8 mouse cellular contexts compared by ENCODE assay signal in genomic region chr6:87838551-87839197, GRCm38 (mm10). TPM values are rescaled to one million over a fixed set of nuclear protein-coding genes. Genes with fewer than 3 reads are reported as not detected.
DNase-seq lines count a peak whose midpoint lies in the region; ATAC-seq lines count a peak whose summit lies in the region.

Gene Isy1 (minus strand): TSS chr6:87838798.

- H3K4me1 ChIP-seq in hindbrain, embryonic 15.5 days (replicated peaks) = peaks cover 17% of the 10 kb centered on the region

- DNase-seq in T-cell, adult 2 months (ENCODE audit: low spot score) = peak; percentile 99
- peak; percentile 93 to 95 for DNase-seq in cerebellum, postnatal 36 days
- peak; percentile 95 to 98 for DNase-seq in frontal cortex, postnatal 36 days (ENCODE audit: low spot score in 2 of 2)
- peak; percentile 94 for DNase-seq in left cerebral cortex, adult 11 months (ENCODE audit: low spot score)
- peak; percentile 96 for DNase-seq in lung, postnatal 4 days
- DNase-seq in retina, postnatal 7 days (ENCODE audit: low read depth, low spot score) = peak; percentile 95
- DNase-seq in urinary bladder, adult 2 months (ENCODE audit: low spot score) = peak; percentile 72

- under 1% methylated on average over 46 of the region's 46 CpGs for WGBS in hindbrain, embryonic 15.5 days

- H3K9ac ChIP-seq in hindbrain, embryonic 15.5 days = peak within 1 kb of the TSS; percentile 71

- H3K4me3 ChIP-seq in hindbrain, embryonic 15.5 days = peak within 1 kb of the TSS; percentile 67

- peaks cover 33% of the 10 kb centered on the region for H3K36me3 ChIP-seq in hindbrain, embryonic 15.5 days

- peak; percentile 98 for ATAC-seq in hindbrain, embryonic 15.5 days (ENCODE audit: low FRiP score, low read depth)

- H3K4me2 ChIP-seq in hindbrain, embryonic 15.5 days = peak within 1 kb of the TSS; percentile 92

- H3K27ac ChIP-seq in hindbrain, embryonic 15.5 days (replicated peaks) = peak within 1 kb of the TSS; percentile 96

- H3K27me3 ChIP-seq in hindbrain, embryonic 15.5 days = no peaks in the 10 kb centered on the region

- no peaks in the 10 kb centered on the region for H3K9me3 ChIP-seq in hindbrain, embryonic 15.5 days

RNA-seq across cellular contexts. Expression of gene Isy1, which starts in this region (rescaled TPM):
- 24.2 and 28.4 TPM in 2 replicates for polyA plus RNA-seq in hindbrain, embryonic 15.5 days (2015; fragmentation: Nextera tagmentation; extraction: Ambion mirVana)
- 28.8 and 29.1 TPM in 2 replicates for polyA plus RNA-seq in urinary bladder, adult 2 months (2012; rRNA removed)

Comparison
In these comparisons a context has a peak if more than half of its experiments do, and no peak if none do; other contexts are left out.
1. Peak in every context shown above with its lines: DNase-seq, ATAC-seq, H3K4me3 ChIP-seq and H3K27ac ChIP-seq.